Mouse (Mus musculus): ENCODE data around the gene Xaf1.
A peak's percentile ranks its signal among the peaks of the same experiment; 100 is the strongest.

Xaf1 gene

DNA sequence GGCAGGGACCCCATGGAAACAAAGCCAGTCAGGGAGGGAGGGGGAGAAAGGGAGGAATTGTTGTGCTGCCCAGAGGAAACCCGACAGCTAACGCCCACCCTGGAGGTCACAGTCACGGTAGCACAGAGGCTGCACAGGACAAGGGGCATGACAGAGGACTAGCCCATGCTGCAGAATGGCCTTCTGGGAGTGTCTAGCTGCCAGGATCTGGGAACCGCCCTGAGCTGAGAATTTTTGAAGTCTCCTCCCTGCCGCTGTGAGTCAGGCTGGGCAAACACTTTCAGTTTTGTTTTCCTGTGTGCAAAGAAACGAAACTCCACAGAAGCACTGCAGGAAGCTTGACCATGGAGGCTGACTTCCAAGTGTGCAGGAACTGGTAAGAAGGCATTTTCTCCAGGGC is at the start of gene Xaf1:
Xaf1 (plus strand) TSS at position 296 of the 400 bp plus-strand sequence.
- peak; percentile 6 for DNase-seq

DNA sequence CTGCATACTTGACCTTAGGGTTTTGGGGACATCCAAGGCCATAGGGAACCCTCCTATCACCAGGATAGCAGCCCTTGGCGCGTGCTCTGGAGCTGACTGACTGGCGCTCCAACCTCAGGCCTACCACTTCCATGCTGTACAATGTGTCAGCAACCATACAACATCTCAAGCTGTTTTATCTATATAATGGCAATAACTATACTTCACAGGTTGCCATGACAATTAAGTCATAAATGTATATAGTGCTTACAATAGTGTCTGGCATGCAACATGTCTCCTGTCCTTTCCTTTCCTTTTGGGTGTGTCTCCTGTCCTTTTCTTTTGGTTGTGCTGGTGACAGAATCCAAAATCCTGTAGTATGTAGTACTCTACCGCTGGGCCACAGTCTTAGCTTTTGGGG is 45.8 kb upstream of the Xaf1 start:
- no peak for DNase-seq

DNA sequence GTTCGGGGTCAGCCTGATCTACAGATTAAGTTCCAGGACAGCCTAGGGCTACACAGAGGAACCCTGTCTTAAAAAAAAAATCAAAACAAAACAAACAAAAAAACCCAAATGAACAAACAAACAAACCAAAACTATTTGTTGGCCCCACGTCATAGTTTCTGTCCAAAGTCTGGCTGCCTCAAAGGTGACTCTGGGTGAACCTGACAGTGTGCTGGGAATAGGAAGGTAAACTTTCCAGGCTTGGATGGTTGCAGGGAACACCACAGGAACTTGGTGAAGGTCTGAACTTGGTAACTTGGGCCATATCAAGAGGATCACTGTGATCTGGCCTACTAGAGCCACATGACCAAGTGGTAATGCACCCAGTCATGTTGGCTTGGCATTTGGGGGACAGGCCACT is 45.0 kb upstream of the Xaf1 start:
- no peak for DNase-seq

DNA sequence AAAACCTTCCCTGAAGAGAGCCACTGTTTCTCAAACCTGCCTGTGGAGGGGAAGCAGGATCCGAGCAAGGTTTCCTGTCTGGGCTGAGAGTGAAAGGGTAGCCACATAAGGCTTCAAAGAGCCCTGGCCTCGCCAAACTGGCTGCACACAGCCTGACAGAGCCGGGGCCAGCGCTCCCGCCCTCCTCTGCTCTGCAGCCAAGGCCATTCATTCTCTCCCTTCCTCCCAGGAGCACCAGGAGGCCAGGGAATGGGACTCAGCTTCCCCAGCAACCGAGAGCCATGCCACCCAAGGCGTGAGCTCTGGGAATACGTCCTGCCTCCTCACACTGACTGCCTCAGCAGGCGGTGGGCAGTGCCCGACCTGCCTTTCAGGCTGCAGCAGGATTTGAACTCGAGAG is 35.9 kb upstream of the Xaf1 start:
- DNase-seq, result peak; percentile 21

DNA sequence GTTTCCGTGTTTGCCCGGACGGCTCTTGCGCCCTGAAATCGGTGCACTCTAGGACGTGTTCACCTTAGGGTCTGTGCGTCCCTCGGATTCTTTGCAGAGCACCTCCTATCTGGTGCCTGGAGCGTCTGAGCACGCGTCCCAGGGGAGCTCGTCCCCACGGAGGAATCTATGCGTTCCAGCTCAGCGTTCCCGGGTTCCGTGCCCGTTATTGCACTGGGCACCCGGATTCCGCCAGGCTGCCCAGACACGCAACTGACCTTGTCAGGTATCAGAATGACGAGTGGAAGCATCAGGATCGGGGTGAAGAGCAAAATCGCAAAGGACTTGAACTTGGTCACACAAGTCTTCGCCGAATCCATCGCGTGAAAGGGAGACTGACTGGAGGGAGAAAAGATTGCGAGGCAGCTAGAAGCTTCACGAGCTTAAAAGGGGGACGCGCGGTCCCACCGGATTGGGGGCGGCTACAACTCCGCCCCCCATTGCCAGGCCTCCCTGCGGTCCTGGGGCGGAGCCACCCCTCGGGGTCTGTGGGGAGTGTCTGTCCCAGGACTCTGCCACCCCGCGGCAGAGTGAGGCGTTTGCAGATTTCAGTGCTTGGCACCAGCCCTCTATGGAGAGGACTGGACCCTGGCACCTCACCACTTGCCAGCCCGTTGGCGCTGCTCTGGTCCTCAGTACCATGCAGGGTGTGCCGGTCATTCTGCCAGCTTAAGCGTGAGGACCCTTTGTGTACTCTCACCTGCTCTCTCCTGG is 35.0 kb upstream of the Xaf1 start:
- DNase-seq, result peak; percentile 13

DNA sequence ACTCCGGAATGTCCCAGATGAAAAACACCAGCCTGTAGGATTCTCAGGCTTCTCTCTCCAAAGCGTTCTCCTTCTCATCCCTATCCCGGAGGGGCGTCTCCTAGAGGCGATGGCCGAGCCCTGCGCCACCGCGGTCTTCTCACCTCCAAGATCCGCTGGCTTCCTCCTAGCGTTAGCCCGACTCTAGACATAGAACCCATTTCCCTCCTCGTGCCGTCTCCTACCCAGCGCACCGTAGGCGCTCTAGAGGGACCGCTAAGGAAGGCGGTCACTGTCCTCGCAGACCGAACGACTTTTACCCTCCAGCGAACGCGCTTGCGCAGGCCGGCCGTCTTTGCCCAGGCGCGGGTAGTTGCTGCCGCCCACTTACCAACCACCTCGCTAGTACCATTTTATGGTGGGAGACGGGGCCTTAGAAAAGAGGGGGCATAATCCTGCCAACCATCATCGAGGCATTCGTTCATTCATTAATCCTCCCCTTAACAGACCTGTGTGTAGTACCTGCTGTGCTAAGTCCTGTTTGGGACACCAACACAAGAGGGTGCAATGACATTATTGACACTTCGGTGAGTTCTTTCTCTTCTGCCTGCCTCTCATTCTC is 34.4 kb upstream of the Xaf1 start, which contains the start of gene Slc13a5:
Slc13a5 (minus strand) TSS at position 263 of the 601 bp plus-strand sequence.
- no peak for DNase-seq

DNA sequence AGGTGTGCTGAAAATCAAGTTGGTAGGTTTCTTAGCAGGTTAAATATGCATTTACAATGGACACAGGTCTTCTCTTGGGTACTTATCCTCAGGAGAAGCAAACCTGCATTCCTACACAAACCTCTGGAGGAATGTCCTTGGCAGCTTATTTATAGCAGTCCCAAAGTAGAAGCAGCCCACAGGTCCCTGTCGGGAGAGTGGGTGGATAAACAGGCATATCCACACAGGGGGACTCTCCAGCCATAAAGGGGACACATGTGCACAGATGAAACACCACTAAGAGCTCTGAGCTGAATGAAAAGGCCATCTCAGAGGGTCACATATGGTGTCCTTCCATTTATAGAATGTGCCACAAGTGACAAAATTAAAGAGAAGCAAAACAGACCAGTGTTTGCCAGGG is 29.7 kb upstream of the Xaf1 start:
- no peak for DNase-seq

DNA sequence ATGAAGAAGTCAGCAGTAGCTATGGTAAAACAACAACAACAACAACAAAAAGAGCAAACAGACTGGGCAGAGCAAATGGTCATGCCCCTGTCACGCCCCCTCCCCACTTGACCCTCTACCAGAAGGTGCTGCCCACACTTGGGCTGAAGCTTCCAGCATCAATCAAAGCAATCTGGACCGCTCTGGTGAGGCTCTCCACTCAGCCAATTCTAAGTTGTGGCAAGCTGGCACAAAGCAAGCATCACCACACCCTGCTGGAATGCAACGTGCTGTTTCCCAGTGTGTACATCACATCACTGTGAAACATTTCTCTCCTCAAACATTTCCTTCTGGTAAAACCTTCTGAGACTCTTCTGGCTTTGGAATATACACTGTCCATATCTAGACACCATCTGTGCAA is 28.1 kb upstream of the Xaf1 start:
- no peak for DNase-seq

DNA sequence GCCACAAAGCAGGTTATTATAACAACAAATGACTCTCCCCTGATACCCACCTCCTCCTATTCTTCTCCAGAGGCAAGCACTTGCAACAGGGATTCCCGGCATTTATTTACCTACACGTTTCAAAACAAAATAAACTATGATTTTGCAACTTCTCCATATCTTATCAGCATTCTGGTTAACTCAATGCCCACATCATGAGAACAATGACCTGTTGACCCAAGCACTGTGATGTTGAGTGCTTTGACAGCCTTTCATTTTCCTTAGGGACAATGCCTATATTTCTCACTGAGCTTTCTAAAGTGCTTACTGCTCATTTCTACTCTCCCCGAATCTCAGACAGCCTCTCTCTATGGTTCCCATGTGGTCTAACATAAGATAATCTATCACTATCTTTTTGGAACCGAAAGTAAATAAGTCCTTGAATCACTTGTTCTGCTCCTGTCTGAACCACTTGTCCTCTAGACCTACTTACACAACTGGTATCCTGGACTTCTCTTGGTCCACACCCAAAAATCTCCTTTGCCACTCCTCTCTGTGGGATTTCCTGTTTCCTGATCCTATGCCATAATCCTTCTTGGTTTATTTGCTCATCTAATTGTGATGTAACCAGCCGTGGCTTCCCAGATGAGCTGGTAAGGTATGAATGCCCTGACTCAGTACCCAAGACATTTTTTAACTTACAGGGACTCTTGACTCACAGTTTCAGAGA is 20.1 kb upstream of the Xaf1 start:
- DNase-seq, result no peak

DNA sequence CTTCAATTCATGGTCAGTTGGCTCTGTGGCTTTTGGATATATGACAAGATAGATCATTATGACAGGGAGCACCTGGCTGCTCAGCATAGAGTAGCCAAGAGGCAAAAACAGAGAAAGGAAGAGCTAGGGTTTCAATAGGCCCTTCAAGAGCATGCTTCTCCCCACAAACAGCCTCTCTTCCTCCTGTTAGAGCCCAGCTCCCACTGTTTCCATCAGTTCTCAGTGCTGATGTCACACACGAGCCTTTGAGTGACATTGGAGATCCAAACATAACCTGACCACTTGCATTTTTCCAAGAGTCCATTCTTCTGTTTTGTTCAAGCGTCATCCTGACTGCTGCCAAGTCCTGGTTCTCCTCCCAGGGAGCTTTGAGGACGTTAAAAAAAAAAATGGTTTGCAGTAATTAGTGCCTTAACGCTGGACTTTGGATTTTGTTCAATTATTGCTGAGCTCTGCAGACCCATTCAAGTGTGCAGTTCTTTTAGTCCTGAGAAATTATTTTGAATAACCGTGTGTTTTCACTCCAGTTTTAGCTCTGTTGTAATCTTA is 19.5 kb upstream of the Xaf1 start:
- DNase-seq, result no peak

DNA sequence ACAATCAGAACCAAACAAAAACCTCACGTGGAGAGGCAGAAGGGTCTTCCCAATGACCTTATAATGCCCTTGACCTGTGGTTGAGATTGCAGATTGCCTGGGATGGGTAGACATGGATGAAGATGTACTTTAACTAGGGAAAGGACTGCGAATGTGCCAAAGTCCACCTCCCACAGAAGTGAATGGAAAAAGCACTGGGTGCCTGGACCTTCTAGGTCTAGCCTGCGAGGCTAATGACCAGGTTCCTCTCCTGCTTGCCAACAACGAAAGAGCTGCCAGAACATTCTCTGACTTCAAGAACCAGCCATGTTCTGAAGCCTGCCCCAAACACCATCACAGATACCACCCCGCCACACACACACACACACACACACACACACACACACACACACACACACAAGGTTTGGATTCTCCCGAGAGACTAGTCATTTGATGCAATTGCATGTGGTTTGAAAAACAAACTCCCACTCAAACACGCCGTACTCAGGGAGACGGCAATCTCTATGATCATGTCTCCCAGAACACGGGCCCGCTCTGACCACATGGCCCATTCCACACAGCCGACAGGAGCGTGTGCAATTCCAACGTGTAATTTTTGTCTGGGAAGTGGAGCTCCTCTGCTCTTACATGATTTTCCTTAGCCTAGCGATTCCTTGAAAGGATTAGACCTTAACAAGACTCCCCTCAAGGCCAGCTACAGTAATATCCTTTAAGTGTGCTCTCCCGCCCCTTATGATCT is 17.8 kb upstream of the Xaf1 start:
- no peak for DNase-seq

DNA sequence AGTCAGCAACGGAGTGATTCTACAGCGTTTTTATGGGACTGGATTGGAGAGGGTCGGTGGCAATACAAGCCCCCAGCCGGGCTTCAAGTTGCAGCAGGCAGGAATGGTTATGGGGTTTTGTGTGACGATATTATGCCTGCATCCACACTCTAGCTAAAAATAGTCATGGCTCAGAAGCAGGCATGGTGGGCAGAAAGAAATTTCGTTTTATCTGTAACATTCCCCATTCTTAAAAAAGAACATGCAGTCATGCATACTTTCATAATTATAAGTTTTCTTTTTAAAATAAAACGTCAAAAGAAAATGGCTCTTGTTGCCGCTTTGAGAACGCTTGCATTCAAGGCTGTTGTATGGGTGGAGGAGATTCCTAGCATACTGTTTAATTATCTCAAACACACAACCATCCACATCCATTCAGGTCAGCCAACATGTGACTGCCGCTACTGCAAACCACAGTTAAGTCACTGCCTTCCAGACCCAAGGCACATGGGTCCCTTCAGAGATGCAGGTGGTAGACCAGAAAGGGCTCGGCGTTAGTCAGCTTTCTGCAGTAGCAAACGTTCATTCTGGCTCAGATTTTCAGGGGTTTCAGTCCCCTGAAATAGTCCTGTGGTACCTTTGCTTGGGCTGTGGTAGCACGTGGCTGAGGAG is 16.8 kb upstream of the Xaf1 start:
- DNase-seq, result no peak

DNA sequence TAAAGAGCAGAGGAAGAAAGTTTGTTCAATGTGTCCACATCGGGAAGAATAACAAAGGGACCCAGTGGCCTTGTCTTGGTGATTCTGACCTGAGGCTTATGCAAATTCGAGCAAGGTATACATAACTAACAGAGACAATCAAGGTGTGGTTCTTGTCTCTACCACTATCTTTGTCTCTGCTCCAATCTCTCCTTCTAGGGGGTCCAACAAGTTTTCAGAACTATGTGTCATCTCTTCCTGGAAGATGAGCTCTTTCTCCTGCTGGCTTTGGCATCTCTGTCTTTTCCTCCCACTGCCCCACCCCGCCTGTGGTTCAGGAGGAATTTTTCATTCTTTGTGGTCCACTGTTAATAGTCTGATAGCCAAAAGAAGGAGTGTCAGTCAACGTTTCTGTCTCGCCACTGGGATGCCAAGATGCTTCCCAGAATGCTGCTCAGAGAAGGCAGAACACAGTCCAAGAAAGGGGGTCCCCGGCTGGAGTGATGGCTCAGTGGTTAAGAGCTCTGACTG is 15.4 kb upstream of the Xaf1 start:
- no peak for DNase-seq

DNA sequence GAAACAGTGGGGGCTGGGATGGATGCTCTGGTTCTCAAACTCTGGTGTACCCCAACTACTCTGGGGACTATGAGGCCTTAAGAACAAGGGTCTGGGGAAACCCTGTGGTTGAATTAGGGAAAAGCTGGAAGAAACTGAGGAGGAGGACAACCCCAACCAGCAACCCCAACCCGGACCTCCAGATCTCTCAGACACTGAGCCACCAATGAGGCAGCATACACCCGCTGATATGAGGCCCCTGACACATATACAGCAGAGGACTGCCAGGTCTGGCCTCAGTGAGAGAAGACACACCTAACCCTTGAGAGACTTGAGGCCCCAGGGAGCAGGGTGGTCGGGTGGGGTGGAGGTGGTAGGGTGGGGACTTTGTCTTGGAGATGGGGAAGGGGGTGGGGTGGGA is 14.8 kb upstream of the Xaf1 start:
- no peak for DNase-seq

DNA sequence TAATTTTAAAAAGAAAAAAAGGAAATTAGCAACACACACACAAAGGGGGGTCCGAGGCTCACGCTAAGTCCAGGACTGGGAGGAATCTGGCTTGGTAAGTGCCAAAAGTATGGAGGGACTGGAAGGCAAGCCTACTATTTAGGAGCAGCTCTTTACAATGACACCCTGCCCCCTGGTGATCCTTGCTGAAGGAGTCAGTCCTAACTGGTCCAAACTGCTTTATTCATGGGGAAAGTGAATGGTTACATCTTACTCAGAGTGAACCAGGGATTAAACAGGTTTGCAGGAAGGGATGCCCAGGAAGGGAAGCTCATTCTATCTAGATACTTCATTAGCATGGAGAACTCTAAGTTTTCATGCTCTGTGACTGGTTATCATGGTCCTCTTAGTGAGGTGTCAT is 14.3 kb upstream of the Xaf1 start:
- DNase-seq, result no peak

DNA sequence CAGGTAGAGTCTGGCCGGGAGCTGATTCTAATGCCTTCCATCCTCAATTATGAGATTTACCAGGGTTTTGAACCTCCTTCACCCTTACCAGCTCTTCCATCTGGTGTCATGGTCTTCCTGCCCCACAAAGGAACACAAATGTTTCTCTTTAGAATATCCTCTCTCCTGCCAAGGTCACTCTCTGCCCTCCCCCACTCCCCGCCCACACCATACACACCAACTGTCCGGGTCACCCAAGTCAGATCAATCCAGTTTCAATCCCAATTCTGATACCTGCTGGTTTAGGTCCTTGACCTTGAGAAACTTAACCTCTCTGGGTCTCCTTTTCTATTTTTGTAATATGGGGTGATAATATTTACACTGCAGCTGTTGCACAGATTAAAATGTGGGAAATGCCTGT is 13.9 kb upstream of the Xaf1 start:
- no peak for DNase-seq

DNA sequence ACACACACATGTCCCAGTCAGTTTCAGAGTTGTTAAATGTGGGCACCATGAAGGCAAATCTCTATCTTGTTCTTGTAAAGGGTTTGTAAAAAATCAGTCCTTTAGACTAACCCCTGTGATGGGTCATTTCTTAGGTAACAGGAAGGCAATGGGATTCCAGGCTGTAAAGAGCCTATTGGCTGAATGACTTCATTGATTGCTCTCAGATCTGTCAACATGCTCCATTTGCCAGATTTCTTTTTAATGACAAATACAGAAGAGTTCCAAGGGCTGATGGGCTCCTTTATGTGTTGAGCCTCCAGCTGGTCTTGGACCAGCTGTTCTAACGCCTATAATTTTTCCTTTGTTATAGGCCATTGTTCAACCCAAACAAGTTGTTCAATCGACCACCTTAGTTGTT is 8.3 kb upstream of the Xaf1 start:
- no peak for DNase-seq

DNA sequence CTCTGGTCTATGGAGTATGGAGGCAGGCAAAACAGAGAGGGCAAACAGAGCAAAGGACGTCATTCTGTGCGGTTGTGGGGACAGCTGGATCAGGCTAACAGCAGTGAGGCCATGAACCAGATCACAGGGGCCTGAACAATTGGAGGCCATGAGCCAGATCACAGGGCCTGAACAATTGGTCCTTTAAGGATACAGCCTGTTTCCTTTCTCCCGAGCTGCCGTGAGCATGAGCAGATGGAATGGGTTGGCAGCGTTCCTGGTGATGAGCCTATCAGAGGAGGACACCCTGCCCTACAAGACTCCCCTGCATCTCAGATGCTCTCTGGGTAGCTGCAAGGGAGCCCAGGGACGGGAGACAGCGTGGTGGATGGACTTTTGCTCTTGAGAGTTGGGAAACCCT is 801 bp downstream of the Xaf1 start:
- DNase-seq, result peak; percentile 81

DNA sequence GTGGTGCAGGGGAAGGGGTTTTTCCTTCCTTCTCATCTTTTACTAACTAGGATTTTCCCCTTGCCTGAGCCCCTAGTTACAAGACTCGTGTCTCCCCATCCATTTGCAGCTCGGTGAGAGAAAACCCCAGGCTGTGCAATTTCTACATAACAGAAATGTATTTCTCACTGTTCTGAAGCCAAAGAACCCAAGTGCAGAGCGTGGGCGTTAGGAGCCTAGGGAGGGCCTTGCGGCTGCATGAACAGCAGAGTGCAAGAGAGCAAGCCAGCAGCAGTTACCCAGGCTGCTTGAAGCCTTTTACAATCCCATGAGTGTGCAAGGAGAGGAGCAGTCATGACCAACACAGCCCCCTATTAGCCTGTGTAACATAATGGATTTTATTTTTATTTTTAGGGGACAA is 6.0 kb downstream of the Xaf1 start:
- no peak for DNase-seq

DNA sequence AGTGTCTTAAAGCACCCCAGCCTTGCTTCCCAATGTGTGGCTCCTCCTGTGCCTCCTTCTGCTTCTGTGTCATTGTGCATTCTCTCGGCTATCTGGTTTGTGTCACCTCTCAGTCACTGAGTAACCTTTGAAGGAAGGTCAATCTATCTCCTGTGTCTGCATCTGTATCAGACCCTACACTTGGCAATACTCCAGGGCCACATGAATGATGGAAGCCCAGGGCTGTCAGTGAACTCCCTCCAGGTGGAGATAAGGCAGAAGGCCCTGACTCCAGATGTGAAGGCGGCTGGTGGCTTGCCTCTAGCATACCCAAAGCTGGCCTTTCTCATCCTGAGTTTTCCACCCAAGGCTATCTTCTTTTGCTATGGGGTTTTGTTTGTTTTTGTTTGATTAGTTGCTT is 7.6 kb downstream of the Xaf1 start:
- DNase-seq, result no peak

DNA sequence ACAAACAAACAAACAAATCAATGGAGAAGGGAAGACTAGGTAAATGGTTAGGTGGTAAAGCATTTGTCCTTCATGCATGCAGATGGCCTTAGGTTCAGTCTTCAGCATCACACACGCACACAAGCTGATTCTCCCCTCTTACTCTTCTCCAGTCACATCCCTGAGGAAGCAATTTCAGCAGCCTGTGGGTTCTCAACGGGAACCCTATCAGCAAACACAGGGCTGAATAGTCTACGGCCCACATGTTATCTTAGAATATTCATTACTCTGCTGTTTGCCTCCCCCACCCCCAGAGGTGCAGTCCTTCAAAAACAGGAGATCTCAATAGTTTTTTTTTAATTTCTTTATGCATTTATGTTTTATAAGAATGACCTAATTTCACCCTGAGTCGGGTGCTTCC is 9.1 kb downstream of the Xaf1 start:
- DNase-seq, result no peak

DNA sequence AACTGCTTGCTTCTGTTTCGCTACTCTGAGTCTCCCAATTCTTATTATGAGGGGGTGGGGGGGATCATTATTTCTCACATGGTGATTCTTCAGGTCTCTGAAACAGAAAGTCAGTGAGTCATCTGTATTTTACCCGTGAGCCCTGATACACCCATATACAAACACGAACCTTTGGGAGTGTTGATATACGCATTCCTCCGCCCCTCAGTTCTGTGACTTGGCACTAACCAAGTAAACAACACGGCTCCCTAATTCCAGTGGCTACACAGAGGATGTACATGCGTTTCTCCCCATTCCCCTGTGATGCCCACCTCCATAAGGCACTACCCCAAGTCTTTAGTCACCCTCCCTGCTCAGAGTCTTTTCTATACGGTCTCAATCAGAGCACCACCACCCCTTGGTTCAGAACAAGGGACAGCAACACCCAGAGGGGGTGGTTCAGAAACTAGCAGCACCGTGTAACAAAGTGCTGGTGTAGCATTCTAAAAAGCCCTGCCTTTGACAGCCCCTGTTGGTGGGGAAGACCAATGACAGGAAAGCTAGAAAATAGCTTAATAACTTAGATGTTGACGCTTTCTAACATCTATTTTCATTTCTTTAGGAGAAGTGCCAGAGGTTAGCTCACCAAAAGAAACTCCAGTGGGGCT is 10.0 kb downstream of the Xaf1 start:
- no peak for DNase-seq
